Mouse (Mus musculus): Measurements from ENCODE around the gene Camk1g. TPM values are rescaled to one million over a fixed set of nuclear protein-coding genes. Genes with fewer than 3 reads are reported as not detected.

Camk1g gene
- total and polyA plus RNA-seq, 3 experiments = 0.16 to 2.8 TPM; not detected in 1

GRCm38 (mm10) chr1:193390004-193390403, 19.9 kb upstream of the Camk1g start:
- H3K36me3 ChIP-seq (ENCODE audit: control insufficient read depth, insufficient read depth, low read length) = no peaks in the 10 kb centered on the region
- no peak for DNase-seq
- H3K27ac ChIP-seq = no peak overlapping the region
- H3K4me3 ChIP-seq = no peak overlapping the region
- H3K4me1 ChIP-seq (ENCODE audit: control insufficient read depth, insufficient read depth, low read length) = no peaks in the 10 kb centered on the region; the same call in 1 of the 2 replicates
- H3K9ac ChIP-seq (ENCODE audit: low read depth, low read length) = no peak overlapping the region
- no peaks in the 10 kb centered on the region; the same call in 1 of the 2 replicates for H3K27me3 ChIP-seq (ENCODE audit: control insufficient read depth, insufficient read depth, low read length)
- no peaks in the 10 kb centered on the region for H3K79me2 ChIP-seq (replicated peaks; ENCODE audit: control insufficient read depth, insufficient read depth, low read length)
- WGBS = 55% methylated on average over 12 of the region's 12 CpGs
- intact Hi-C loops (cut with DNase I) = no loop called here
- no peak for TF ChIP-seq POLR2A (IDR thresholded peaks at IDR 0.05; ENCODE audit: insufficient read depth, low read depth, low read length)
- TF ChIP-seq CTCF (IDR thresholded peaks at IDR 0.05) = no peak

GRCm38 (mm10) chr1:193389505-193389904, 19.4 kb upstream of the Camk1g start:
- Histone ChIP-seq H3K9ac (ENCODE audit: low read depth, low read length) (no peak overlapping the region), H3K4me1 (ENCODE audit: control insufficient read depth, insufficient read depth, low read length) (no peaks in the 10 kb centered on the region; the same call in 1 of the 2 replicates), H3K4me3 (no peak overlapping the region), H3K27me3 (ENCODE audit: control insufficient read depth, insufficient read depth, low read length) (no peaks in the 10 kb centered on the region; the same call in 1 of the 2 replicates), H3K27ac (no peak overlapping the region), H3K36me3 (ENCODE audit: control insufficient read depth, insufficient read depth, low read length) (no peaks in the 10 kb centered on the region), H3K79me2 (replicated peaks; ENCODE audit: control insufficient read depth, insufficient read depth, low read length) (no peaks in the 10 kb centered on the region)
- TF ChIP-seq CTCF (IDR thresholded peaks at IDR 0.05) (no peak), EP300 (IDR thresholded peaks at IDR 0.05; ENCODE audit: insufficient read depth, low read depth, low read length) (no peak), POLR2A (IDR thresholded peaks at IDR 0.05; ENCODE audit: insufficient read depth, low read depth, low read length) (no peak)
- intact Hi-C loops (cut with DNase I) = loop anchor here (5.0 kb wide), 2 partner anchors 58 to 833 kb away; no protein-coding TSS in a partner anchor
- 49% methylated on average over 3 of the region's 3 CpGs for WGBS
- no peak for DNase-seq

GRCm38 (mm10) chr1:193387241-193387640, 17.1 kb upstream of the Camk1g start:
- Histone ChIP-seq H3K9ac (ENCODE audit: low read depth, low read length) (no peak overlapping the region), H3K27ac (no peak overlapping the region), H3K36me3 (ENCODE audit: control insufficient read depth, insufficient read depth, low read length) (no peaks in the 10 kb centered on the region), H3K79me2 (replicated peaks; ENCODE audit: control insufficient read depth, insufficient read depth, low read length) (no peaks in the 10 kb centered on the region), H3K27me3 (ENCODE audit: control insufficient read depth, insufficient read depth, low read length) (no peaks in the 10 kb centered on the region; the same call in 1 of the 2 replicates), H3K4me3 (no peak overlapping the region), H3K4me1 (ENCODE audit: control insufficient read depth, insufficient read depth, low read length) (peaks cover 3% of the 10 kb centered on the region; the same call in 1 of the 2 replicates)
- no peak for TF ChIP-seq CTCF (IDR thresholded peaks at IDR 0.05)
- TF ChIP-seq EP300 (IDR thresholded peaks at IDR 0.05; ENCODE audit: insufficient read depth, low read depth, low read length) = no peak
- no peak for DNase-seq
- intact Hi-C loops (cut with DNase I) = loop anchor here (2.0 to 5.0 kb wide), 4 partner anchors 60 to 835 kb away; no protein-coding TSS in a partner anchor
- WGBS = 52% methylated on average over 2 of the region's 2 CpGs

GRCm38 (mm10) chr1:193386136-193386535, 16.0 kb upstream of the Camk1g start:
- Histone ChIP-seq H3K4me1 (ENCODE audit: control insufficient read depth, insufficient read depth, low read length) (peaks cover 3% of the 10 kb centered on the region; the same call in 1 of the 2 replicates), H3K27ac (no peak overlapping the region)
- intact Hi-C loops (cut with DNase I) = loop anchor here (1.0 to 5.0 kb wide), 5 partner anchors 61 to 836 kb away; no protein-coding TSS in a partner anchor

DNA sequence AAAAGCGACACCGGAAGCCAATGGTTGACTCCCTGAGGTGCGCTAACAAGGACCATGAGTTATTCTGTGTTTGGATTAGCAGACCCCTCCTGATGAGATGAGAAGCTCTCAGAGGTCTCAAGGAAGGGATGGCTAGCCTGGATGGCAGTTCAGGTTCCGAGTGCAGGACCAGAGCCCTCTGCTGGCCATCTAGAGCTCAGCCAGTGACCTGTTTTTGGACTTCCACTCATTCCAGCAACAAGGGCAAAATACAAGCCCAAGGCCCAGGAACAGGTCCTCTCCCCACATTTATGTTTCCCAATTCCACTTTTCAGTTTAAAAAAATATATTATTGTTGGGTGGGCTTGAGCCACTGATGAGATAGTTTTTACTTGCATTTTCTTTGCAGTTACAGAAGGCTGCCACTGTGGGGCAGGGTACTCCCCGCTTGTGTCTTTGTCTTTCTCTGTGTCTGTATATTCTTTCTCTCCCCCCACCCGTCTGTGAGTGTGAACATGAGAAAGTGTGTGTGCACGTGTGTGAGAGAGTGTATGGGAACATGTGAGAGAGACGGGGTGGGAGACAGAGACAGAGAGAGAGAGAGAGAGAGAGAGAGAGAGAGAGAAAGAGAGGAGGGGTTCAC, 12.9 kb upstream of the Camk1g start:
- peak; percentile 42 to 48 for DNase-seq
- Histone ChIP-seq H3K79me2 (replicated peaks; ENCODE audit: control insufficient read depth, insufficient read depth, low read length) (no peaks in the 10 kb centered on the region), H3K36me3 (ENCODE audit: control insufficient read depth, insufficient read depth, low read length) (no peaks in the 10 kb centered on the region), H3K4me1 (ENCODE audit: control insufficient read depth, insufficient read depth, low read length) (peaks cover 3% of the 10 kb centered on the region; the same call in 1 of the 2 replicates), H3K27me3 (ENCODE audit: control insufficient read depth, insufficient read depth, low read length) (no peaks in the 10 kb centered on the region), H3K4me3 (no peak overlapping the region), H3K9ac (ENCODE audit: low read depth, low read length) (no peak overlapping the region), H3K27ac (no peak overlapping the region)
- TF ChIP-seq EP300 (IDR thresholded peaks at IDR 0.05; ENCODE audit: insufficient read depth, low read depth, low read length) (0 out of 2 replicates have a peak, but pooled peaks have one; percentile 14), POLR2A (IDR thresholded peaks at IDR 0.05; ENCODE audit: insufficient read depth, low read depth, low read length) (no peak), CTCF (IDR thresholded peaks at IDR 0.05) (peak; percentile 85)
- WGBS = 5% methylated on average over 8 of the region's 8 CpGs
- intact Hi-C loops (cut with DNase I) = loop anchor here (5.0 kb wide), 1 partner anchor 111 kb away; the partner anchor contains the start of gene G0s2

More at GRCm38 (mm10) chr1:193386136-193386535, 16.0 kb upstream of the Camk1g start:
- no peak overlapping the region for H3K9ac ChIP-seq (ENCODE audit: low read depth, low read length)
- H3K4me3 ChIP-seq = no peak overlapping the region
- H3K36me3 ChIP-seq (ENCODE audit: control insufficient read depth, insufficient read depth, low read length) = no peaks in the 10 kb centered on the region
- no peaks in the 10 kb centered on the region; the same call in 1 of the 2 replicates for H3K27me3 ChIP-seq (ENCODE audit: control insufficient read depth, insufficient read depth, low read length)
- 2% methylated on average over 5 of the region's 5 CpGs for WGBS
- no peak for TF ChIP-seq POLR2A (IDR thresholded peaks at IDR 0.05; ENCODE audit: insufficient read depth, low read depth, low read length)
- peak; percentile 96 for TF ChIP-seq CTCF (IDR thresholded peaks at IDR 0.05)
- peak; percentile 89; the same call in 1 of the 2 replicates for TF ChIP-seq EP300 (IDR thresholded peaks at IDR 0.05; ENCODE audit: insufficient read depth, low read depth, low read length)
- peak; percentile 84 to 90 for DNase-seq
- H3K79me2 ChIP-seq (replicated peaks; ENCODE audit: control insufficient read depth, insufficient read depth, low read length) = no peaks in the 10 kb centered on the region

GRCm38 (mm10) chr1:193382435-193382834, 12.3 kb upstream of the Camk1g start:
- H3K9ac ChIP-seq (ENCODE audit: low read depth, low read length) = no peak overlapping the region
- no peaks in the 10 kb centered on the region for H3K79me2 ChIP-seq (replicated peaks; ENCODE audit: control insufficient read depth, insufficient read depth, low read length)
- WGBS = 10% methylated on average over 8 of the region's 8 CpGs
- intact Hi-C loops (cut with DNase I) = loop anchor here (5.0 kb wide), 1 partner anchor 110 kb away; the partner anchor contains the start of gene G0s2
- H3K27ac ChIP-seq = no peak overlapping the region
- no peak overlapping the region for H3K4me3 ChIP-seq
- DNase-seq = no peak
- no peaks in the 10 kb centered on the region for H3K27me3 ChIP-seq (ENCODE audit: control insufficient read depth, insufficient read depth, low read length)
- TF ChIP-seq POLR2A (IDR thresholded peaks at IDR 0.05; ENCODE audit: insufficient read depth, low read depth, low read length) (no peak), CTCF (IDR thresholded peaks at IDR 0.05) (no peak), EP300 (IDR thresholded peaks at IDR 0.05; ENCODE audit: insufficient read depth, low read depth, low read length) (no peak)
- no peaks in the 10 kb centered on the region for H3K36me3 ChIP-seq (ENCODE audit: control insufficient read depth, insufficient read depth, low read length)
- H3K4me1 ChIP-seq (ENCODE audit: control insufficient read depth, insufficient read depth, low read length) = peaks cover 3% of the 10 kb centered on the region; the same call in 1 of the 2 replicates

Data from heart, adult 2 months (tissue).